Mouse (Mus musculus): ENCODE data around the gene Tmem210. TPM values are rescaled to one million over a fixed set of nuclear protein-coding genes. Genes with fewer than 3 reads are reported as not detected.

Tmem210 gene
- total and polyA plus RNA-seq, 3 experiments = not detected

- Histone ChIP-seq H3K27ac (ENCODE audit: insufficient read depth, low read depth) (no peak overlapping the region), H3K9ac (ENCODE audit: insufficient read depth, low read depth) (peak overlapping the region; percentile 72; the same call in 1 of the 2 replicates), H3K4me3 (replicated peaks in 1 of 3; ENCODE audit: low read depth in 2 of 3, low read length in 2 of 3, poor library complexity in 1 of 3) (peak overlapping the region; percentile 80 to 86 (median 83)), H3K36me3 (replicated peaks in 1 of 2; ENCODE audit: control insufficient read depth in 1 of 2, insufficient read depth in 1 of 2, low read length in 1 of 2) (peaks cover 0 to 16% of the 10 kb centered on the region in 2 experiments), H3K79me2 (replicated peaks; ENCODE audit: control insufficient read depth, extremely low read depth, insufficient read depth, poor library complexity, severe bottlenecking) (peaks cover 5% of the 10 kb centered on the region; the same call in 1 of the 2 replicates), H3K27me3 (replicated peaks) (no peaks in the 10 kb centered on the region), H3K4me1 (ENCODE audit: control insufficient read depth in 1 of 2, insufficient read depth in 2 of 2) (peaks cover 23 to 60% of the 10 kb centered on the region in 2 experiments), H3K4me2 (ENCODE audit: insufficient read depth, low read depth, poor library complexity, severe bottlenecking) (peak overlapping the region; percentile 48), H3K9me3 (replicated peaks; ENCODE audit: low read length) (no peaks in the 10 kb centered on the region)
- dilution Hi-C loops (cut with MboI; ENCODE audit: extremely low pct_ligation_motif_present, extremely low pct_unique_long_range_greater_than_20kb, low sequenced_read_pairs) = no loop called here
- in situ Hi-C loops (cut with MboI; ENCODE audit: low pct_ligation_motif_present, low pct_unique_long_range_greater_than_20kb, low sequenced_read_pairs) = no loop called here
- TF ChIP-seq E2F4 (IDR thresholded peaks at IDR 0.05; ENCODE audit: insufficient replicate concordance, low read depth, low read length) (no peak), PAX5 (IDR thresholded peaks at IDR 0.05; ENCODE audit: low read length) (no peak), RAD21 (IDR thresholded peaks at IDR 0.05; ENCODE audit: low read depth, low read length) (no peak), USF1 (IDR thresholded peaks at IDR 0.05; ENCODE audit: low read depth, low read length) (no peak)
- DNase-seq (ENCODE audit: extremely low read depth) = no peak
Measured at GRCm38 (mm10) chr2:25263623-25264285, 24.2 kb upstream of the Tmem210 start.

DNA sequence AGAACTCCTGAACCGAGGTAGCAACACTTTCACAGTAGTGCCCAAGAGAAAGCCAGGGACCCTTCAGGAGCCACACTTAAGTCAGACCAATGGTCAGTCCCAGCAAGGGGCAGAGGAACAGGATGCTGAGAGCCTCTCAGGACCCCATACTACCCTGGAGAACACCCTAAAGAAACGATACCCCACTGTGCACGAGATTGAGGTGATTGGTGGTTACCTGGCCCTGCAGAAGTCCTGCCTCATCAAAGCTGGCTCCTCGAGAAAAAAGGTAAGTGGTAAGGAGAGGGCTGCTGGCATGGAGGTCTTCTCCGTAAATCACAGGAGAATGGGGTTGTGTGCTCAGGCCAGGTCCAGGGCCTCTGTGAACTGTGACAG is 23.7 kb upstream of the Tmem210 start:
- no peak for DNase-seq (ENCODE audit: extremely low read depth)
- Histone ChIP-seq H3K4me1 (ENCODE audit: control insufficient read depth in 1 of 2, insufficient read depth in 2 of 2) (peaks cover 23 to 63% of the 10 kb centered on the region in 2 experiments), H3K9me3 (replicated peaks; ENCODE audit: low read length) (no peaks in the 10 kb centered on the region), H3K27ac (ENCODE audit: insufficient read depth, low read depth) (no peak overlapping the region), H3K27me3 (replicated peaks) (no peaks in the 10 kb centered on the region), H3K4me2 (ENCODE audit: insufficient read depth, low read depth, poor library complexity, severe bottlenecking) (peak overlapping the region; percentile 48), H3K9ac (ENCODE audit: insufficient read depth, low read depth) (no peak overlapping the region), H3K36me3 (replicated peaks in 1 of 2; ENCODE audit: control insufficient read depth in 1 of 2, insufficient read depth in 1 of 2, low read length in 1 of 2) (peaks cover 5 to 22% of the 10 kb centered on the region in 2 experiments), H3K4me3 (replicated peaks in 1 of 3; ENCODE audit: low read depth in 2 of 3, low read length in 2 of 3, poor library complexity in 1 of 3) (peak overlapping the region; percentile 16 to 86 (median 80)), H3K79me2 (replicated peaks; ENCODE audit: control insufficient read depth, extremely low read depth, insufficient read depth, poor library complexity, severe bottlenecking) (peaks cover 5% of the 10 kb centered on the region; the same call in 1 of the 2 replicates)
- in situ Hi-C loops (cut with MboI; ENCODE audit: low pct_ligation_motif_present, low pct_unique_long_range_greater_than_20kb, low sequenced_read_pairs) (no loop called here), dilution Hi-C loops (cut with MboI; ENCODE audit: extremely low pct_ligation_motif_present, extremely low pct_unique_long_range_greater_than_20kb, low sequenced_read_pairs) (no loop called here)
- no peak for TF ChIP-seq MAFK (IDR thresholded peaks at IDR 0.05; ENCODE audit: insufficient replicate concordance, low read length)
- no peak for TF ChIP-seq CTCF (conservative IDR thresholded peaks at IDR 0.05 in 1 of 2, IDR thresholded peaks at IDR 0.05 in 1 of 2; ENCODE audit: low read depth in 2 of 2, low read length in 2 of 2)
- TF ChIP-seq BHLHE40 (IDR thresholded peaks at IDR 0.05; ENCODE audit: low read depth, low read length) = no peak
- TF ChIP-seq EP300 (IDR thresholded peaks at IDR 0.05; ENCODE audit: low read length) = no peak
- TF ChIP-seq PAX5 (IDR thresholded peaks at IDR 0.05; ENCODE audit: low read length) = no peak
- no peak for TF ChIP-seq NRF1 (IDR thresholded peaks at IDR 0.05; ENCODE audit: low read depth, low read length)
- no peak for TF ChIP-seq IRF4 (IDR thresholded peaks at IDR 0.05; ENCODE audit: low read depth, low read length)
- no peak for TF ChIP-seq RAD21 (IDR thresholded peaks at IDR 0.05; ENCODE audit: low read depth, low read length)
- no peak for TF ChIP-seq JUND (conservative IDR thresholded peaks at IDR 0.05; ENCODE audit: low read depth, low read length)

GRCm38 (mm10) chr2:25264851-25265250 is 23.1 kb upstream of the Tmem210 start:
- Histone ChIP-seq H3K9ac (ENCODE audit: insufficient read depth, low read depth) (no peak overlapping the region), H3K4me3 (replicated peaks in 1 of 3; ENCODE audit: low read depth in 2 of 3, low read length in 2 of 3, poor library complexity in 1 of 3) (peak overlapping the region in 1 of 3 experiments; percentile 2), H3K36me3 (replicated peaks in 1 of 2; ENCODE audit: control insufficient read depth in 1 of 2, insufficient read depth in 1 of 2, low read length in 1 of 2) (peaks cover 8 to 27% of the 10 kb centered on the region in 2 experiments)

More at GRCm38 (mm10) chr2:25264851-25265250, 23.1 kb upstream of the Tmem210 start:
- dilution Hi-C loops (cut with MboI; ENCODE audit: extremely low pct_ligation_motif_present, extremely low pct_unique_long_range_greater_than_20kb, low sequenced_read_pairs) = no loop called here
- Histone ChIP-seq H3K4me2 (ENCODE audit: insufficient read depth, low read depth, poor library complexity, severe bottlenecking) (peak overlapping the region; percentile 48), H3K9me3 (replicated peaks; ENCODE audit: low read length) (no peaks in the 10 kb centered on the region), H3K79me2 (replicated peaks; ENCODE audit: control insufficient read depth, extremely low read depth, insufficient read depth, poor library complexity, severe bottlenecking) (peaks cover 5% of the 10 kb centered on the region; the same call in 1 of the 2 replicates), H3K27ac (ENCODE audit: insufficient read depth, low read depth) (no peak overlapping the region), H3K4me1 (ENCODE audit: control insufficient read depth in 1 of 2, insufficient read depth in 2 of 2) (peaks cover 23 to 64% of the 10 kb centered on the region in 2 experiments), H3K27me3 (replicated peaks) (no peaks in the 10 kb centered on the region)
- TF ChIP-seq TCF12 (IDR thresholded peaks at IDR 0.05; ENCODE audit: low read depth, low read length) (no peak), USF1 (IDR thresholded peaks at IDR 0.05; ENCODE audit: low read depth, low read length) (no peak), JUND (conservative IDR thresholded peaks at IDR 0.05; ENCODE audit: low read depth, low read length) (no peak), MAZ (IDR thresholded peaks at IDR 0.05; ENCODE audit: low read depth, low read length) (no peak), PAX5 (IDR thresholded peaks at IDR 0.05; ENCODE audit: low read length) (no peak), E2F4 (IDR thresholded peaks at IDR 0.05; ENCODE audit: insufficient replicate concordance, low read depth, low read length) (no peak), IRF4 (IDR thresholded peaks at IDR 0.05; ENCODE audit: low read depth, low read length) (no peak), JUN (IDR thresholded peaks at IDR 0.05; ENCODE audit: insufficient read depth, low read depth, low read length) (no peak), CTCF (conservative IDR thresholded peaks at IDR 0.05 in 1 of 2, IDR thresholded peaks at IDR 0.05 in 1 of 2; ENCODE audit: low read depth in 2 of 2, low read length in 2 of 2) (no peak), USF2 (conservative IDR thresholded peaks at IDR 0.05; ENCODE audit: low read depth, low read length) (no peak), ETS1 (conservative IDR thresholded peaks at IDR 0.05; ENCODE audit: low read depth, low read length) (no peak), MAFK (IDR thresholded peaks at IDR 0.05; ENCODE audit: insufficient replicate concordance, low read length) (no peak), GABPA (IDR thresholded peaks at IDR 0.05; ENCODE audit: insufficient replicate concordance, low read depth, low read length) (no peak), BHLHE40 (IDR thresholded peaks at IDR 0.05; ENCODE audit: low read depth, low read length) (no peak), RAD21 (IDR thresholded peaks at IDR 0.05; ENCODE audit: low read depth, low read length) (no peak), SMC3 (IDR thresholded peaks at IDR 0.05; ENCODE audit: low read depth, low read length) (no peak), RCOR1 (conservative IDR thresholded peaks at IDR 0.05; ENCODE audit: low read depth, low read length) (no peak), KAT2A (IDR thresholded peaks at IDR 0.05; ENCODE audit: insufficient replicate concordance, low read length) (no peak)
- DNase-seq (ENCODE audit: extremely low read depth) = no peak
- in situ Hi-C loops (cut with MboI; ENCODE audit: low pct_ligation_motif_present, low pct_unique_long_range_greater_than_20kb, low sequenced_read_pairs) = no loop called here
